Comparison of ENCODE assay signal across 9 mouse cellular contexts in genomic region chr12:93549900-93550299, GRCm38 (mm10).
A peak's percentile ranks its signal among the peaks of the same experiment; 100 is the strongest.
DNase-seq lines count a peak whose midpoint lies in the region; ATAC-seq and TF ChIP-seq lines count a peak whose summit lies in the region.
"Had no signal": no experiment of that assay in that cellular context is flagged by ENCODE, and none has a peak within 500 bp of the region (broad histone marks: within the 10 kb centered on the region; RNA-seq: fewer than 3 reads in every experiment).

No protein-coding gene starts in this region.

- intact Hi-C loops in left cerebral cortex, adult 2 months (cut with DNase I): loop anchor here (5.0 to 10.0 kb wide), 3 partner anchors 1245 to 1618 kb away; no protein-coding TSS in a partner anchor
- intact Hi-C loops in left cerebral cortex, postnatal 36 days (cut with DNase I): no loop called here

- no peak overlapping the region for H3K4me2 ChIP-seq in forebrain, embryonic 11.5 days (ENCODE audit: low read depth, low read length, severe bottlenecking)
- no peak overlapping the region for H3K4me2 ChIP-seq in forebrain, embryonic 13.5 days

- H3K4me3 ChIP-seq in forebrain, embryonic 11.5 days (ENCODE audit: low read depth, low read length): no peak overlapping the region
- no peak overlapping the region for H3K4me3 ChIP-seq in forebrain, embryonic 13.5 days
- no peak overlapping the region for H3K4me3 ChIP-seq in left cerebral cortex, adult 2 months
- H3K4me3 ChIP-seq: megakaryocyte, embryonic 14.5 days had no signal

- DNase-seq in forebrain, embryonic 11.5 days (ENCODE audit: low spot score): no peak
- DNase-seq in left cerebral cortex, adult 2 months (ENCODE audit: extremely low spot score in 1 of 2, low spot score in 2 of 2): no peak
- DNase-seq in left cerebral cortex, postnatal 36 days (ENCODE audit: low spot score in 2 of 2): no peak
- peak; percentile 22 for DNase-seq in MEL-GATA-1-ER (ENCODE audit: extremely low read depth, low read depth)
- DNase-seq in gastrocnemius, postnatal 10 days: no peak
- DNase-seq in cerebellum, postnatal 36 days: no peak

- no peaks in the 10 kb centered on the region for H3K36me3 ChIP-seq in forebrain, embryonic 11.5 days (ENCODE audit: control insufficient read depth, insufficient read depth, low read length)
- no peaks in the 10 kb centered on the region for H3K36me3 ChIP-seq in forebrain, embryonic 13.5 days (ENCODE audit: poor library complexity, severe bottlenecking)

- no peaks in the 10 kb centered on the region for H3K4me1 ChIP-seq in forebrain, embryonic 11.5 days (replicated peaks; ENCODE audit: control insufficient read depth, insufficient read depth, low read length)
- H3K4me1 ChIP-seq in forebrain, embryonic 13.5 days: no peaks in the 10 kb centered on the region
- H3K4me1 ChIP-seq: megakaryocyte, embryonic 14.5 days had no signal

- TF ChIP-seq CTCF in left cerebral cortex, adult 2 months (IDR thresholded peaks at IDR 0.05): peak; percentile 65

- no peaks in the 10 kb centered on the region for H3K9me3 ChIP-seq in forebrain, embryonic 11.5 days (ENCODE audit: control insufficient read depth, low read length)
- H3K9me3 ChIP-seq in forebrain, embryonic 13.5 days (replicated peaks): no peaks in the 10 kb centered on the region
- H3K9me3 ChIP-seq: megakaryocyte, embryonic 14.5 days had no signal

- H3K27me3 ChIP-seq in forebrain, embryonic 11.5 days (ENCODE audit: control insufficient read depth, insufficient read depth, low read length): no peaks in the 10 kb centered on the region
- H3K27me3 ChIP-seq in forebrain, embryonic 13.5 days: no peaks in the 10 kb centered on the region
- H3K27me3 ChIP-seq: megakaryocyte, embryonic 14.5 days had no signal

- H3K9ac ChIP-seq in forebrain, embryonic 11.5 days (ENCODE audit: low read length): no peak overlapping the region
- H3K9ac ChIP-seq in forebrain, embryonic 13.5 days: no peak overlapping the region

- ATAC-seq in forebrain, embryonic 11.5 days (replicated peaks; ENCODE audit: low FRiP score): 0 out of 2 replicates have a peak, but pooled peaks have one; percentile 10
- no peak for ATAC-seq in forebrain, embryonic 13.5 days
- peak; percentile 44 for ATAC-seq in granulocyte monocyte progenitor cell, adult 5-6 weeks (replicated peaks; ENCODE audit: poor library complexity, severe bottlenecking)

- WGBS in forebrain, embryonic 11.5 days: 27% methylated on average over 4 of the region's 4 CpGs
- 26% methylated on average over 4 of the region's 4 CpGs for WGBS in forebrain, embryonic 13.5 days

- no peak overlapping the region for H3K27ac ChIP-seq in forebrain, embryonic 11.5 days (ENCODE audit: low read depth, low read length)
- H3K27ac ChIP-seq in forebrain, embryonic 13.5 days: no peak overlapping the region
- no peak overlapping the region for H3K27ac ChIP-seq in left cerebral cortex, adult 2 months
